Mouse (Mus musculus) testis, postnatal 10 days (tissue): ENCODE data around the gene Rasal2.

Source experiments
- DNase-seq: peaks from one replicate; pipeline ENCODE4 v3.0.0; 2021; ENCODE audit warnings: low spot score

The Rasal2 gene

GRCm38 (mm10) chr1:157141014-157141413 lies 271.4 kb downstream of the Rasal2 start:
- DNase-seq, result no peak

- DNase-seq, result no peak
Measured at GRCm38 (mm10) chr1:157137854-157138241, 274.5 kb downstream of the Rasal2 start.

- DNase-seq, result no peak
Measured at GRCm38 (mm10) chr1:157137132-157137853, 275.1 kb downstream of the Rasal2 start.

GRCm38 (mm10) chr1:157128219-157128618 lies 284.2 kb downstream of the Rasal2 start:
- DNase-seq, result no peak

- no peak for DNase-seq
Measured at GRCm38 (mm10) chr1:157123836-157124235, 288.6 kb downstream of the Rasal2 start.

GRCm38 (mm10) chr1:157119168-157119567 lies 293.2 kb downstream of the Rasal2 start:
- DNase-seq, result no peak

- DNase-seq, result no peak
Measured at GRCm38 (mm10) chr1:157117440-157117839, 295.0 kb downstream of the Rasal2 start.

- DNase-seq, result no peak
Measured at GRCm38 (mm10) chr1:157114492-157114891, 297.9 kb downstream of the Rasal2 start.

GRCm38 (mm10) chr1:157110287-157110835 lies 302.0 kb downstream of the Rasal2 start:
- DNase-seq, result no peak

GRCm38 (mm10) chr1:157108580-157108979 lies 303.8 kb downstream of the Rasal2 start, which contains the start of gene Tex35:
Tex35 (minus strand) TSS chr1:157108680.
- no peak for DNase-seq

GRCm38 (mm10) chr1:157101122-157101865 lies 311.1 kb downstream of the Rasal2 start:
- DNase-seq, result peak; percentile 59

- no peak for DNase-seq
Measured at GRCm38 (mm10) chr1:157095534-157095933, 316.9 kb downstream of the Rasal2 start.

- no peak for DNase-seq
Measured at GRCm38 (mm10) chr1:157092622-157093021, 319.8 kb downstream of the Rasal2 start.

GRCm38 (mm10) chr1:157092140-157092539 lies 320.3 kb downstream of the Rasal2 start:
- no peak for DNase-seq

GRCm38 (mm10) chr1:157090835-157091234 lies 321.6 kb downstream of the Rasal2 start:
- DNase-seq, result no peak

- peak; percentile 88 for DNase-seq
Measured at GRCm38 (mm10) chr1:157086097-157086994, 326.0 kb downstream of the Rasal2 start.
